Mouse (Mus musculus) forebrain, embryonic 10.5 days (tissue): ENCODE data around the gene Dgat2. TPM values are rescaled to one million over a fixed set of nuclear protein-coding genes. Genes with fewer than 3 reads are reported as not detected.
A peak's percentile ranks its signal among the peaks of the same experiment; 100 is the strongest.

Experiments
- DNase-seq: peaks from one replicate; pipeline ENCODE4 v3.0.0-alpha.2; 2017; ENCODE audit warnings: low spot score; ENCODE audit errors: extremely low spot score
- H3K27ac ChIP-seq: fragments of 300-500 bp; sonication (generic); 2 replicates; pipeline ENCODE4 v1.5.1; 2016; ENCODE audit warnings: mild to moderate bottlenecking
- H3K27me3 ChIP-seq: fragments of 300-500 bp; sonication (generic); 2 replicates; pipeline ENCODE4 v1.6.1; 2016; ENCODE audit warnings: mild to moderate bottlenecking; ENCODE audit not compliant: poor library complexity, severe bottlenecking
- H3K36me3 ChIP-seq: fragments of 300-500 bp; sonication (generic); replicated peaks from 2 replicates; pipeline ENCODE4 v1.6.1; 2016; ENCODE audit warnings: mild to moderate bottlenecking, moderate library complexity
- H3K4me1 ChIP-seq: fragments of 300-500 bp; sonication (generic); 2 replicates; pipeline ENCODE4 v1.6.1; 2016
- H3K4me3 ChIP-seq: fragments of 300-500 bp; sonication (generic); 2 replicates; pipeline ENCODE4 v1.5.1; 2016; ENCODE audit warnings: mild to moderate bottlenecking, moderate library complexity
- H3K9me3 ChIP-seq: fragments of 300-500 bp; sonication (generic); 2 replicates; pipeline ENCODE4 v1.6.1; 2016; ENCODE audit warnings: mild to moderate bottlenecking, moderate library complexity
- WGBS: fragments of 180-500 bp; shearing (Covaris S2); methylation state at CpG from one replicate; pipeline ENCODE4 v1.1.7; 2016; 5-methylcytosine and 5-hydroxymethylcytosine counted together
- polyA plus RNA-seq: library from polyadenylated mRNA; unstranded; fragments of >200 nt; fragmentation: Nextera tagmentation; extraction: Ambion mirVana; gene quantifications from 2 replicates; pipeline ENCODE4 v1.2.1, GENCODE M21; 2016

Gene Dgat2
- polyA plus RNA-seq, 1 experiment from 2014 or later: 12.3 TPM

DNA sequence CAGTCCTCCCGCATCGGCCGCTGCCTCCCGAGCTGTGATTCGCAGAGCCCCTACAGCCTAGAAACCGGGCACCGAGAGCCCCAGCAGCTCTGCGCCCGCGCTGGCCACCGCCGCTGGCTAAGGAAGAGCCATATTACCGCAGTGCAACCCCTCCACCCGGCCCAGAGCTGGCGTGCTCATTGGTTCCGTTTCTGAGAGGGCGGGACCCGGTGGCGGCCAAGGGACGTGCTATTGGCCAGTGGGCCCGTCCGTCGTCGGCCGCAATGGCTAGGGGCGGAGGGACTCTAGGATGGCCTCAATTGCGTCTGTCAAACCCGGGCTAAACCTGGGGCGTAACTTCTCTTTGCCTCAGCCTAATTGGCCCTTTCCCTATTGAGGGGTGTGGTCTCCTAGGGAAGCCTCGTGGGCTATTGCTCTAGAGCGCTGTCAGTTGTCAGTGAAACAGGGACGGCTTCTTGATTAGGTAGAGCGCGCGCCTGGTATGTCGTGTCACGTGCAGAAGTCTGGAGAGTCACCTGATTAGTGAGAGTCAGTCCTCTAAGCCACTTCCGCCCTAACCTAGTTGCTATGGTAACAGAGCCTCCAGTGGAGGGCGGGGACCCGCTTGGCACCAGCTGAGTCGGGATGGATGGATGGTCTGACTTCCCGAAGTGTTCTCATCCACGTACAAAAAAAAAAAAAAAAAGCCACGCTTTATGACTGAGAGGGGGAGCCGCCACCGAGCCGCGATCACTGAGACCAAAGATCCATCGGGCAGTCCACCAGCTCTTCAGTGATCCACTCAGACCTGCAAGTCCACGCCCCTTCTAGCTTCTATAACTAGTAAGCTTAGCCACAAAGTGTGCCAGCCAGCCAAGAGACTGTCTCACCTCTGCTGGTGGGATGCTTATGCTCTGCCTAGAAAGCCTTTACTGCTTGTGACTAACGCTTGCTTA is 41.3 kb downstream of the Dgat2 start, which contains the start of gene Uvrag:
Uvrag (minus strand) TSS at position 158 of the 935 bp plus-strand sequence.
- under 1% methylated on average over 51 of the region's 51 CpGs for WGBS
- Histone ChIP-seq H3K9me3 (no peaks in the 10 kb centered on the region), H3K36me3 (no peaks in the 10 kb centered on the region), H3K27ac (peak within 1 kb of the TSS; percentile 88), H3K27me3 (peaks cover 7% of the 10 kb centered on the region; the same call in 1 of the 2 replicates), H3K4me1 (peaks cover 39% of the 10 kb centered on the region), H3K4me3 (peak within 1 kb of the TSS; percentile 94)
- peak; percentile 99 for DNase-seq

GRCm38 (mm10) chr7:99140511-99140910 is 42.0 kb downstream of the Dgat2 start:
- WGBS: under 1% methylated on average over 39 of the region's 39 CpGs

GRCm38 (mm10) chr7:99139841-99140491 is 42.6 kb downstream of the Dgat2 start:
- DNase-seq: no peak
- Histone ChIP-seq H3K4me3 (peak overlapping the region; percentile 94), H3K36me3 (peaks cover 5% of the 10 kb centered on the region; the same call in 1 of the 2 replicates), H3K27ac (peak overlapping the region; percentile 88), H3K4me1 (peaks cover 33% of the 10 kb centered on the region), H3K27me3 (peaks cover 7% of the 10 kb centered on the region; the same call in 1 of the 2 replicates), H3K9me3 (peaks cover 8% of the 10 kb centered on the region; the same call in 1 of the 2 replicates)
- 1% methylated on average over 13 of the region's 13 CpGs for WGBS

More at GRCm38 (mm10) chr7:99140511-99140910, 42.0 kb downstream of the Dgat2 start:
- Histone ChIP-seq H3K36me3 (peaks cover 1% of the 10 kb centered on the region; the same call in 1 of the 2 replicates), H3K27ac (peak overlapping the region; percentile 88), H3K4me3 (peak overlapping the region; percentile 94), H3K4me1 (peaks cover 37% of the 10 kb centered on the region), H3K9me3 (peaks cover 3% of the 10 kb centered on the region; the same call in 1 of the 2 replicates), H3K27me3 (peaks cover 7% of the 10 kb centered on the region; the same call in 1 of the 2 replicates)
- DNase-seq: no peak

GRCm38 (mm10) chr7:99137541-99137940 is 45.0 kb downstream of the Dgat2 start:
- 97% methylated on average over 4 of the region's 4 CpGs for WGBS
- DNase-seq: no peak

DNA sequence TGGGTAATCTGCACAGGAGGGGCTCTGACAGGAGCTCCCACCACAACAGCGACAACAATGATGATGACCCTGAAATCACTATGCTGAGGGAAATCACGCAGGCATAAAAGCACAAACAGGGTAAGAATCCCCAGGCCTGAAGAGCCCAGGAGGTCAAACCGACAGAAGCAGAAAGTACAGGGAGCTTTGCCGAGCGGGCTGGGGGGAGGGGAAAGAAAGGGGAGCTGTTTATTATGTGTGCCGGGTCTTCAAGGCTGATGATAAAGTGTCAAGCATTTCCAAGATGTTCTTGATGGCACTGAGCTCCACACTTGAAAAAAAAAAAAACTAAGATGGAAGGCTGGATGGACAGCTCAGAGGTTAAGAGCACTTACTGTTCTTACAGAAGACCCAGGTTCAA is 45.7 kb downstream of the Dgat2 start:
- H3K27ac ChIP-seq: no peak overlapping the region
- 62% methylated on average over 6 of the region's 6 CpGs for WGBS
- no peak for DNase-seq
- peaks cover 21% of the 10 kb centered on the region for H3K4me1 ChIP-seq
- H3K4me3 ChIP-seq: no peak overlapping the region
- H3K27me3 ChIP-seq: peaks cover 7% of the 10 kb centered on the region; the same call in 1 of the 2 replicates
- peaks cover 5% of the 10 kb centered on the region for H3K36me3 ChIP-seq
- H3K9me3 ChIP-seq: peaks cover 8% of the 10 kb centered on the region; the same call in 1 of the 2 replicates

More at GRCm38 (mm10) chr7:99137541-99137940, 45.0 kb downstream of the Dgat2 start:
- Histone ChIP-seq H3K9me3 (peaks cover 8% of the 10 kb centered on the region; the same call in 1 of the 2 replicates), H3K36me3 (peaks cover 5% of the 10 kb centered on the region), H3K4me1 (peaks cover 28% of the 10 kb centered on the region), H3K4me3 (no peak overlapping the region), H3K27me3 (peaks cover 7% of the 10 kb centered on the region; the same call in 1 of the 2 replicates), H3K27ac (no peak overlapping the region)

DNA sequence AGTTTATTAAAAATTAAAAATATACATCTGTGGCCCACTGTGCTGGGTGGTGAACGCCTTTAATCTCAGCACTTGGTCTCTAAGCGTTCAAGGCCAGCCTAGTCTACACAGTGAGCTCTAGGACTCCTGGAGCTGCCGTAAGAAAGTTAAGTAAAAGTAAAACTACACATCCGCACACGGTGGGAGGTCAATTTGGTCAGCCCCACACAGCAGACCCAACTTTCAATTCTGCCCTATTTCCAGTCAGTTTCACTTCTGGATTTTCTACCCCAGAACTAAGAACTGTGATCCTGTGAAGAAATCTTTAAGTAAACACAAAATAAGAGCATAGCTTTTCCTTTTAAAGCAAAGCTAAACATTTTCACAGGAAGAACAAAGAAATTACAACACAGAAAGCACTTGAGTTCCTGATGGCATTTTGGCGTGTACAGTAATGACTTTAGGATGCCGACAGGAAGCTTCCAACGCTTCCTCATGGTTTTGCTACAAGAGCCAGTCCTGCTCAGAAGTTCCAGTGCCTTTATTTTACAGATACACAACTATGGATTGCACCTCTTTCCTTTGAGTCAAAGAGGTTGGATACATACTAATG is 48.6 kb downstream of the Dgat2 start:
- Histone ChIP-seq H3K4me1 (peaks cover 5% of the 10 kb centered on the region), H3K36me3 (peaks cover 5% of the 10 kb centered on the region), H3K27ac (no peak overlapping the region), H3K9me3 (peaks cover 8% of the 10 kb centered on the region; the same call in 1 of the 2 replicates), H3K27me3 (no peaks in the 10 kb centered on the region), H3K4me3 (no peak overlapping the region)
- DNase-seq: no peak
- WGBS: 94% methylated on average over 8 of the region's 8 CpGs

DNA sequence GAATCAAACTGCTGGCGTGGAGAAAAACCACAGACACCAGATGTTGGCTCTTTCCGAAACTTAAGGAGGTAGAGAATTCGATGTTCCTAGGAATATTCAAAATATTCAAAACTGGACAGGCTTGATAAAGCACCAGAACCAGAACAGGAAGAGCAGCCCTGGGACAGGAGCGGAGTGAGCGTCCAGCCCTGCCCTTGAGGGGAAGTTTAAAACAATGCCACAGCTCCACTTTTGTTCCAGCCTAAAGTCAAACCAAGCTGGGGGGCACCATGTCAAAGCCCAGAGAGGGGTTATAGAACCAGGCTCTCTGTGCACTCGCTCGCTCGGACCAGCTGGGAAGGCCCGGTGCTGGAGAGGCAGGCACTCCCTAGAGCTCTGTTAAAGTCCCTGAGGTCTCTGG is 49.9 kb downstream of the Dgat2 start:
- WGBS: 91% methylated on average over 9 of the region's 9 CpGs
- peaks cover 18% of the 10 kb centered on the region for H3K4me1 ChIP-seq
- no peak overlapping the region for H3K4me3 ChIP-seq
- DNase-seq: no peak
- H3K27ac ChIP-seq: no peak overlapping the region
- H3K9me3 ChIP-seq: peaks cover 8% of the 10 kb centered on the region; the same call in 1 of the 2 replicates
- no peaks in the 10 kb centered on the region for H3K27me3 ChIP-seq
- H3K36me3 ChIP-seq: peaks cover 5% of the 10 kb centered on the region

GRCm38 (mm10) chr7:99131819-99132353 is 50.6 kb downstream of the Dgat2 start:
- H3K9me3 ChIP-seq: peaks cover 8% of the 10 kb centered on the region; the same call in 1 of the 2 replicates
- no peak overlapping the region for H3K27ac ChIP-seq
- no peaks in the 10 kb centered on the region for H3K27me3 ChIP-seq
- 85% methylated on average over 6 of the region's 6 CpGs for WGBS
- H3K4me3 ChIP-seq: no peak overlapping the region
- H3K36me3 ChIP-seq: peaks cover 5% of the 10 kb centered on the region
- no peak for DNase-seq
- peaks cover 24% of the 10 kb centered on the region for H3K4me1 ChIP-seq

DNA sequence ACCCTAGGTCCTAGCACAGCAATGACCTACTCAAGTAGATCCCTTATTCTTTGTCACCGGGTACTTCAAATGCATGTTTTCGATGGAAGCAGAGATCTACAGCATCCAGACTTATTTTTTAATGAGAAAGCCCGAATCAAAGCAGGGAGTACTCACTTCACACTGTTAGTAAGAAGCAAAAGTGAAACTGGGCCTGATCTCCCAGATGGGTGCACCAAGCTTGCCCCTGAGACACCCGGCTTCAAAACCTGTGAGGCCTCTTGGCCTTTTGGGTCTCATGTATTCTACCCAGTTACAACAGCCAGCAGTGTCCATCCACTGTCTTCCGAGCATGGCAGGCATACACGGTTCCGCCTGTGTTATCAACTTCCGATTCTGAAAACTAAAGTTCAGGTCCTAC is 53.6 kb downstream of the Dgat2 start:
- peaks cover 24% of the 10 kb centered on the region for H3K4me1 ChIP-seq
- DNase-seq: no peak
- peaks cover 11% of the 10 kb centered on the region for H3K36me3 ChIP-seq
- H3K4me3 ChIP-seq: no peak overlapping the region
- H3K27me3 ChIP-seq: no peaks in the 10 kb centered on the region
- WGBS: 92% methylated on average over 8 of the region's 8 CpGs
- H3K27ac ChIP-seq: no peak overlapping the region
- H3K9me3 ChIP-seq: peaks cover 10% of the 10 kb centered on the region; the same call in 1 of the 2 replicates

GRCm38 (mm10) chr7:99128020-99128950 is 54.2 kb downstream of the Dgat2 start:
- no peak for DNase-seq
- H3K27me3 ChIP-seq: no peaks in the 10 kb centered on the region
- H3K9me3 ChIP-seq: peaks cover 10% of the 10 kb centered on the region; the same call in 1 of the 2 replicates
- H3K4me1 ChIP-seq: peaks cover 24% of the 10 kb centered on the region
- peaks cover 11% of the 10 kb centered on the region for H3K36me3 ChIP-seq
- no peak overlapping the region for H3K4me3 ChIP-seq
- peak overlapping the region; percentile 76 for H3K27ac ChIP-seq
- 48% methylated on average over 10 of the region's 10 CpGs for WGBS

DNA sequence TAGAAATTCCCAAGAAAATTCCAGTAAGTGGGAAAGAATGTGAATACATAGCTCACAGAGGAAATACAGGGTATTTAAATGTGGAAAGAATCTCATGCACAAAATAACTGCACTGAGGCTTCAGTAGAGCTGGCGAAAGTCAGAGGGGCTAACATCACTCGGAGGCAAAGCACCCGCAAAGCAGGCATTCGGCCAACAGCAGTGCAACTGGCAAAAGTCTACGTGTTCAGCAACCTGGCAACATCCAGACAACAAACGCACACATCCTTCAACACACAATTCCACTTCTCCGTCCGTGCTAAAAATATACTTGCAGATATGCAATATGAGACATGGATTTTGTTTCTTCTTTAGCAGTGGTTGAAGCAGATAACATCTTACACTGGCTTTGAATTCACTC is 56.5 kb downstream of the Dgat2 start:
- H3K36me3 ChIP-seq: peaks cover 11% of the 10 kb centered on the region
- WGBS: 91% methylated on average over 8 of the region's 8 CpGs
- no peak overlapping the region for H3K27ac ChIP-seq
- DNase-seq: no peak
- no peaks in the 10 kb centered on the region for H3K27me3 ChIP-seq
- peaks cover 10% of the 10 kb centered on the region; the same call in 1 of the 2 replicates for H3K9me3 ChIP-seq
- no peak overlapping the region for H3K4me3 ChIP-seq
- peaks cover 24% of the 10 kb centered on the region for H3K4me1 ChIP-seq
